15 mouse cellular contexts compared by ENCODE assay signal in the genomic region with DNA sequence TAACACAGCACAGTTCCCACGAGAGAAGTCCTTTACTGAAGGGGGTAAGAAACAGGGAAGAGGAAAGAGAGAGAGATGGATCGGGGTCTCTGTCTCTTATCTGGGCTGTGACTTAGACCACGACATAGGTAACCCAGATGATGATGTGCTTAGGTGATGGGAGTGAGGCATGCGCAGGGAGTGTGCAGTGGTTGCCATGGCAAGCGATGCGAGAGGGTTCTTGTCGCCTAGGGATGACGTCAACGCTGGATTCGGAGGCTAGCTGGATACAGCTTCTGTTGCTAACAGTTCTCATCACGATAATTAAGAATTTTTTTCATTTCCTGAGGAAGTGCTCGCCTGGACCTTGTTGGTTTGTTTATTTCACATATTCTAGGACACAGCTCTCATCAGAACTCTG. TPM values are rescaled to one million over a fixed set of nuclear protein-coding genes. Genes with fewer than 3 reads are reported as not detected.
DNase-seq lines count a peak whose midpoint lies in the region; ATAC-seq and TF ChIP-seq lines count a peak whose summit lies in the region.
"Had no signal": no experiment of that assay in that cellular context is flagged by ENCODE, and none has a peak within 500 bp of the region (broad histone marks: within the 10 kb centered on the region; RNA-seq: fewer than 3 reads in every experiment).

No protein-coding gene starts in this region.

- H3K36me3 ChIP-seq in E14TG2a.4 (ENCODE audit: insufficient read depth, low read length), result no peaks in the 10 kb centered on the region
- H3K36me3 ChIP-seq: embryonic facial prominence, embryonic 15.5 days; forebrain, embryonic 15.5 days; limb, embryonic 15.5 days; midbrain, embryonic 12.5 days; stomach, embryonic 15.5 days had no signal

- peak overlapping the region; percentile 60; the same call in 1 of the 2 replicates for H3K4me3 ChIP-seq in E14TG2a.4 (replicated peaks; ENCODE audit: low read length)
- H3K4me3 ChIP-seq: embryonic facial prominence, embryonic 15.5 days; forebrain, embryonic 15.5 days; limb, embryonic 15.5 days; midbrain, embryonic 12.5 days; stomach, embryonic 15.5 days had no signal

- DNase-seq in brain, adult 2 months (ENCODE audit: low read depth, low spot score), result peak; percentile 89
- peak; percentile 39 for DNase-seq in layer of hippocampus, adult 9-10 months (ENCODE audit: low spot score)
- peak; percentile 83 to 85 for DNase-seq in left cerebral cortex, postnatal 25 days (ENCODE audit: low spot score in 2 of 2)
- DNase-seq in liver, result no peak
- DNase-seq in adrenal gland, adult 8-10 months, result no peak
- no peak for DNase-seq in embryo, embryonic 10 days (ENCODE audit: low spot score)
- DNase-seq: cerebellum, adult 9-10 months; kidney, adult 9 months had no signal

- no peaks in the 10 kb centered on the region for H3K9me3 ChIP-seq in E14TG2a.4 (ENCODE audit: low read length)
- H3K9me3 ChIP-seq: embryonic facial prominence, embryonic 15.5 days; forebrain, embryonic 15.5 days; limb, embryonic 15.5 days; midbrain, embryonic 12.5 days; stomach, embryonic 15.5 days had no signal

- intact Hi-C loops in left cerebral cortex, postnatal 25 days (cut with DNase I), result no loop called here

- H3K4me1 ChIP-seq in E14TG2a.4 (replicated peaks; ENCODE audit: low read depth, low read length), result peaks cover 60% of the 10 kb centered on the region
- H3K4me1 ChIP-seq: embryonic facial prominence, embryonic 15.5 days; forebrain, embryonic 15.5 days; limb, embryonic 15.5 days; midbrain, embryonic 12.5 days; stomach, embryonic 15.5 days had no signal

- no peak for TF ChIP-seq CTCF in E14TG2a.4 (conservative IDR thresholded peaks at IDR 0.05; ENCODE audit: low read length)

- ATAC-seq in megakaryocyte-erythroid progenitor cell, adult 5-6 weeks (replicated peaks; ENCODE audit: low FRiP score, low TSS enrichment, poor library complexity, severe bottlenecking), result no peak
- ATAC-seq: forebrain, embryonic 15.5 days had no signal

- H3K27me3 ChIP-seq in E14TG2a.4 (ENCODE audit: insufficient read depth, low read length), result peaks cover 4% of the 10 kb centered on the region; the same call in 1 of the 2 replicates
- H3K27me3 ChIP-seq: embryonic facial prominence, embryonic 15.5 days; forebrain, embryonic 15.5 days; limb, embryonic 15.5 days; stomach, embryonic 15.5 days had no signal

RNA-seq across cellular contexts. Expression of a gene that starts 27.1 kb away (rescaled TPM):
- total RNA-seq in left cerebral cortex, postnatal 25 days (2021), result 1 to 10 TPM; 1.5 to 2.1 TPM
- total RNA-seq in megakaryocyte-erythroid progenitor cell, adult 5-6 weeks (2014; fragmentation: Nextera tagmentation), result 43.6 and 50.7 TPM in 2 replicates
- 25.0 and 30.1 TPM in 2 replicates for total RNA-seq in megakaryocyte-erythroid progenitor cell, adult 5-6 weeks (2017)
- total RNA-seq in adrenal gland, adult 8-10 months (2022), result 10 to 100 TPM; 45.8 to 61.5 (median 60.5) TPM

Comparison
In these comparisons a context has a peak if more than half of its experiments do, and no peak if none do; other contexts are left out.
1. DNase-seq: peak in brain, adult 2 months (single experiment), layer of hippocampus, adult 9-10 months (single experiment) and left cerebral cortex, postnatal 25 days (2 of 2); none in liver (single experiment), adrenal gland, adult 8-10 months (single experiment) and embryo, embryonic 10 days (single experiment).
2. RNA of a gene that starts 27.1 kb away (total RNA-seq): 45.8 to 61.5 TPM in adrenal gland, adult 8-10 months and 25.0 to 50.7 TPM in megakaryocyte-erythroid progenitor cell, adult 5-6 weeks; 1.5 to 2.1 TPM in left cerebral cortex, postnatal 25 days; every median in the first group is over 4 times any median in the second.